Mouse (Mus musculus): ENCODE measurements at regions not wholly inside any gene's neighbourhood (a gene's known extent, or its start where the extent isn't known, plus 50 kb on each side); places are given as distances from the start of the nearest gene placed in this dataset.
A peak's percentile ranks its signal among the peaks of the same experiment; 100 is the strongest.

GRCm38 (mm10) chr7:137603039-137603438, 165.6 kb downstream of the Glrx3 start:
- TF ChIP-seq CTCF (IDR thresholded peaks at IDR 0.05; ENCODE audit: control insufficient read depth, insufficient read depth, low read length) = peak; percentile 70
- TF ChIP-seq POLR2A (IDR thresholded peaks at IDR 0.05; ENCODE audit: borderline replicate concordance, control insufficient read depth, low read depth, low read length) = no peak

Data from bone marrow, adult 2 months (tissue).